Mouse (Mus musculus) stomach, embryonic 15.5 days (tissue): ENCODE measurements around the gene Runx1. TPM values are rescaled to one million over a fixed set of nuclear protein-coding genes. Genes with fewer than 3 reads are reported as not detected.
A peak's percentile ranks its signal among the peaks of the same experiment; 100 is the strongest.

ENCODE experiments used
- ATAC-seq: fragments of 200-750 bp; cut with Nextera tagmentation; 2 replicates; pipeline ENCODE4 v1.8.0; 2017; ENCODE audit warnings: low read depth, moderate number of reproducible peaks, moderate TSS enrichment; ENCODE audit not compliant: insufficient read depth, low FRiP score
- H3K27ac ChIP-seq: fragments of 300-500 bp; sonication (generic); 2 replicates; pipeline ENCODE4 v1.5.1; 2015; ENCODE audit warnings: mild to moderate bottlenecking, inconsistent platforms
- H3K27me3 ChIP-seq: fragments of 300-500 bp; sonication (generic); replicated peaks from 2 replicates; pipeline ENCODE4 v1.6.1; 2015; ENCODE audit warnings: inconsistent platforms
- H3K36me3 ChIP-seq: fragments of 300-500 bp; sonication (generic); 2 replicates; pipeline ENCODE4 v1.6.1; 2015; ENCODE audit warnings: inconsistent platforms
- H3K4me1 ChIP-seq: fragments of 300-500 bp; sonication (generic); 2 replicates; pipeline ENCODE4 v1.6.1; 2015; ENCODE audit warnings: inconsistent platforms
- H3K4me2 ChIP-seq: fragments of 300-500 bp; sonication (generic); 2 replicates; pipeline ENCODE4 v1.6.1; 2015; ENCODE audit warnings: mild to moderate bottlenecking, inconsistent platforms
- H3K4me3 ChIP-seq: fragments of 300-500 bp; sonication (generic); replicated peaks from 2 replicates; pipeline ENCODE4 v1.5.1; 2015; ENCODE audit warnings: inconsistent platforms
- H3K9ac ChIP-seq: fragments of 300-500 bp; sonication (generic); 2 replicates; pipeline ENCODE4 v1.6.1; 2015; ENCODE audit warnings: inconsistent platforms
- H3K9me3 ChIP-seq: fragments of 300-500 bp; sonication (generic); 2 replicates; pipeline ENCODE4 v1.6.1; 2016; ENCODE audit warnings: inconsistent platforms
- WGBS: fragments of 180-500 bp; shearing (Covaris S2); methylation state at CpG from one replicate; pipeline ENCODE4 v1.1.7; 2015; 5-methylcytosine and 5-hydroxymethylcytosine counted together
- polyA plus RNA-seq: library from polyadenylated mRNA; unstranded; fragments of >200 nt; fragmentation: Nextera tagmentation; extraction: Ambion mirVana; gene quantifications from 2 replicates; pipeline ENCODE4 v1.2.1, GENCODE M21; 2015

The Runx1 gene
- polyA plus RNA-seq, 1 experiment from 2014 or later, result 7.1 TPM

- H3K4me1 ChIP-seq, result peaks cover 8% of the 10 kb centered on the region
- no peak overlapping the region for H3K4me3 ChIP-seq
- H3K36me3 ChIP-seq, result no peaks in the 10 kb centered on the region
- WGBS, result 22% methylated on average over 11 of the region's 11 CpGs
- no peaks in the 10 kb centered on the region for H3K9me3 ChIP-seq
- 0 out of 2 replicates have a peak, but pooled peaks have one; percentile 28 for ATAC-seq
- H3K27ac ChIP-seq, result peak overlapping the region; percentile 51; the same call in 1 of the 2 replicates
- H3K4me2 ChIP-seq, result 0 out of 2 replicates have a peak overlapping the region, but pooled peaks have one; percentile 16
- no peak overlapping the region for H3K9ac ChIP-seq
- H3K27me3 ChIP-seq, result no peaks in the 10 kb centered on the region
These were observed 193.7 kb downstream of the Runx1 start for GRCm38 (mm10) chr16:92632115-92632763.

GRCm38 (mm10) chr16:92631637-92632036 is 194.3 kb downstream of the Runx1 start:
- H3K9me3 ChIP-seq, result no peaks in the 10 kb centered on the region
- no peaks in the 10 kb centered on the region for H3K27me3 ChIP-seq
- H3K9ac ChIP-seq, result no peak overlapping the region
- H3K4me1 ChIP-seq, result peaks cover 8% of the 10 kb centered on the region
- no peak overlapping the region for H3K4me2 ChIP-seq
- no peak overlapping the region for H3K27ac ChIP-seq
- H3K4me3 ChIP-seq, result no peak overlapping the region
- no peaks in the 10 kb centered on the region for H3K36me3 ChIP-seq
- no peak for ATAC-seq
- WGBS, result 30% methylated on average over 6 of the region's 6 CpGs

DNA sequence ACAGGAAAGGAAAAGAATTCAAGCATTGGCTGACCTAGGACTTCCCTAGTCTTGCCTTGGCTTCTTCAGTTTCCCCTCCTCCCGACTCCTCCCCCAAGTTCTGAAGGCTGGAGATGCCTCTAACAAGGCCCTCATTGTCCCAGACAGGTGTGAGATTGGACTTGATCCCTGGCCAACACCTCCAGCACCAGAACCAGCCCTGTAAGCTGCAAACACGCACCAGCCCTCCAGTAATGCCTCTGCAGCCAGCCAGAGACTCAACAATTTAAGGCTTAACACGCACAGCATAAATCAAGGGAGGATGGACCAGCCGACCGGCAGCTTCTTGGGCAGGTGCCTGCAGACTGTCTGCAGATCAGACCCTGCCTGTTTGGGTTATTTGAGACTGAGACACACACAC is 195.0 kb downstream of the Runx1 start:
- Histone ChIP-seq H3K4me3 (no peak overlapping the region), H3K9ac (no peak overlapping the region), H3K4me2 (no peak overlapping the region), H3K27ac (no peak overlapping the region), H3K9me3 (no peaks in the 10 kb centered on the region), H3K4me1 (peaks cover 8% of the 10 kb centered on the region), H3K36me3 (no peaks in the 10 kb centered on the region), H3K27me3 (no peaks in the 10 kb centered on the region)
- no peak for ATAC-seq
- WGBS, result 34% methylated on average over 5 of the region's 5 CpGs

DNA sequence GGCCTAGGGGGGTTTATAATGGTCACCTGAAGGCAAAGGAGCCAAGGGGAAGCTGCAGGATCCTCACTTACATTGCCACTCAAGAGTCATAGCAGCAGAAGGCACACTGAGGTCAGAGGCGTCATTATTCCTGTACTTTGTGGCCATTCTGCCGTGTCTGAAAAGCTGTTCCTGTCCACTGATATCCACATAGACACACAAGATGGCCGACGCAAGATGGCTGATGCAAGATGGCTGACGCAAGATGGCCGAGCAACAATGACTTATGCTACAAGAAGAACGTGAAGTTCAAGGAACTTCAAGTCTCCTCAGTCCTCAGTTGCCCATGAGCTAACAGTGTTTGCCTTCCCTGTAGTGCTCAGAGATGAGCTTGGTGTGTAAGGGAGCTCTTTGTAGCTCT is 196.1 kb downstream of the Runx1 start:
- Histone ChIP-seq H3K36me3 (no peaks in the 10 kb centered on the region), H3K9ac (no peak overlapping the region), H3K27ac (no peak overlapping the region), H3K4me1 (peaks cover 8% of the 10 kb centered on the region), H3K4me3 (no peak overlapping the region), H3K4me2 (no peak overlapping the region), H3K9me3 (no peaks in the 10 kb centered on the region), H3K27me3 (no peaks in the 10 kb centered on the region)
- WGBS, result 96% methylated on average over 7 of the region's 7 CpGs
- ATAC-seq, result no peak

GRCm38 (mm10) chr16:92627262-92627661 is 198.7 kb downstream of the Runx1 start:
- ATAC-seq, result no peak
- no peak overlapping the region for H3K4me3 ChIP-seq

GRCm38 (mm10) chr16:92623953-92624352 is 202.0 kb downstream of the Runx1 start:
- Histone ChIP-seq H3K4me1 (0 out of 2 replicates have a peak, but pooled peaks cover 2% of the 10 kb centered on the region), H3K9ac (no peak overlapping the region), H3K27me3 (no peaks in the 10 kb centered on the region), H3K27ac (no peak overlapping the region), H3K36me3 (no peaks in the 10 kb centered on the region), H3K4me3 (no peak overlapping the region), H3K4me2 (no peak overlapping the region), H3K9me3 (no peaks in the 10 kb centered on the region)
- no peak for ATAC-seq
- 79% methylated on average over 11 of the region's 11 CpGs for WGBS

More at GRCm38 (mm10) chr16:92627262-92627661, 198.7 kb downstream of the Runx1 start:
- Histone ChIP-seq H3K4me1 (peaks cover 6% of the 10 kb centered on the region), H3K4me2 (no peak overlapping the region), H3K36me3 (no peaks in the 10 kb centered on the region), H3K9ac (no peak overlapping the region), H3K9me3 (no peaks in the 10 kb centered on the region), H3K27ac (no peak overlapping the region), H3K27me3 (no peaks in the 10 kb centered on the region)
- WGBS, result 47% methylated on average over 6 of the region's 6 CpGs

GRCm38 (mm10) chr16:92621859-92622258 is 204.1 kb downstream of the Runx1 start:
- Histone ChIP-seq H3K4me1 (no peaks in the 10 kb centered on the region), H3K36me3 (no peaks in the 10 kb centered on the region)
- WGBS, result 66% methylated on average over 8 of the region's 8 CpGs

DNA sequence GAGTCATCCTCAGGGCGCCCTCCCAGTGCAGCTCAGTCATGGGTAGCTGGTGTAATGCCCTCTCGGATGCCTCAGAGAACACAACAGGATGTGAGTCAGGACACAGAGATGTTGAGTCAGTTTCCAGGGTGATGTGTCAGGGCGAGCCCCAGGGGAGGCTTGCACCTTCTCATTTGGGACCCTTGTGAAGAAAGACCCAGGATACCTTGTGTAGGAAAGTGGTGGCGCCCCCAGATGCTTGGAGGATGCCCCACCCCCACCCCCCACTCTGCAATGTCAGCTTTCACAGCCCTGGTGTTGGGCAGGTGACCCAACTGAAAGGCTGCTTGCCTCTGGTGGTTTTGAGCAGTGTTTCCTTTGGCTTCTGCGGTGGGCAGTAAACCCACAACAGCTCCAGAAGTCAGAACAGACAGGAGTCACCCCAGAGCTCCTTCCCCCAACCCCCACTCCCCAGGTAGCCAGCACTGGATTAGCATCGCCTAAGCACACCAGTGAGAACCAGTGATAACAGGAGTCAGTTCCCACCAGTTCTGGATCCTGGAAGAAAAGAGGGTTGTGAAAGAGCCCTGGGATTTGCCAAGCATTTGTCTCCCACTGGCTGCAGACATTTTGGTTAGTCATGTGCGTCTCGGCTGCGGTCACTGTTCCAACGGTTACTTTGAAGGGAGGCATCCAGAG is 205.0 kb downstream of the Runx1 start:
- Histone ChIP-seq H3K27ac (no peak overlapping the region), H3K9ac (no peak overlapping the region), H3K27me3 (no peaks in the 10 kb centered on the region), H3K9me3 (no peaks in the 10 kb centered on the region), H3K36me3 (no peaks in the 10 kb centered on the region), H3K4me3 (no peak overlapping the region), H3K4me2 (no peak overlapping the region), H3K4me1 (no peaks in the 10 kb centered on the region)
- no peak for ATAC-seq
- WGBS, result 67% methylated on average over 10 of the region's 10 CpGs

More at GRCm38 (mm10) chr16:92621859-92622258, 204.1 kb downstream of the Runx1 start:
- H3K9ac ChIP-seq, result no peak overlapping the region
- no peaks in the 10 kb centered on the region for H3K27me3 ChIP-seq
- ATAC-seq, result no peak
- no peaks in the 10 kb centered on the region for H3K9me3 ChIP-seq
- no peak overlapping the region for H3K4me2 ChIP-seq
- H3K4me3 ChIP-seq, result no peak overlapping the region
- no peak overlapping the region for H3K27ac ChIP-seq

GRCm38 (mm10) chr16:92616839-92617238 is 209.1 kb downstream of the Runx1 start:
- no peak for ATAC-seq
- H3K9me3 ChIP-seq, result no peaks in the 10 kb centered on the region
- no peaks in the 10 kb centered on the region for H3K4me1 ChIP-seq
- H3K4me2 ChIP-seq, result no peak overlapping the region
- no peak overlapping the region for H3K27ac ChIP-seq
- 90% methylated on average over 2 of the region's 2 CpGs for WGBS
- no peaks in the 10 kb centered on the region for H3K36me3 ChIP-seq
- no peak overlapping the region for H3K4me3 ChIP-seq
- H3K27me3 ChIP-seq, result no peaks in the 10 kb centered on the region
- H3K9ac ChIP-seq, result no peak overlapping the region

DNA sequence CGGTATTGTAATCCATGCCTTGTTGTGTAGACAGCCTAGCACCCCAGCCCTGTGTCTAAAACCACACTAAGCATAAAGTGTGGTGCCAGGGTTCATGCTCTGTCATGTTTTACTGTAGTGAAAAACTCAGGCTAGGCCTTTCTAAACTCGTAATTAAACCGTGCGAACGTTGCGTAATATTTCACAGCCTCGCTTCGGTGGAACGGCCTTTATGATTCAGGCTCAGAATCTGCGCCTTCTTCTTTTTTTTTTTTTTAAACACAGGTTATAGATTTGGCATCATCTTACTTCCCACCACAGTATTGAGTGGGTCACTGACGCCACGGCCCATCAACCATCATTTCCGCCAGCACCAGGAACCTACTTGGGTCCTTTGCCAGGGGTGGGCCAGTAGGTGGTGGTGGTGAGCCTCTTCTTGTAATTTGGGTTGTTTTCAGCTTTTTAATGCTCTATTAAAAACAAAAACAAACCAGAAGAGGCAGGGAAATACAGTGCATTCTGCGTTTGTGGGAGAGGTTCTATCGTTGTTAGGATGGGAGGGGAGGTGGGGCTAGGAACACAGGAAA is 210.6 kb downstream of the Runx1 start:
- H3K9ac ChIP-seq, result no peak overlapping the region
- no peaks in the 10 kb centered on the region for H3K27me3 ChIP-seq
- H3K27ac ChIP-seq, result no peak overlapping the region
- H3K9me3 ChIP-seq, result no peaks in the 10 kb centered on the region
- no peak overlapping the region for H3K4me3 ChIP-seq
- ATAC-seq, result no peak
- no peaks in the 10 kb centered on the region; the same call in 1 of the 2 replicates for H3K4me1 ChIP-seq
- no peaks in the 10 kb centered on the region for H3K36me3 ChIP-seq
- 89% methylated on average over 15 of the region's 15 CpGs for WGBS
- H3K4me2 ChIP-seq, result no peak overlapping the region

GRCm38 (mm10) chr16:92612546-92612945 is 213.4 kb downstream of the Runx1 start:
- Histone ChIP-seq H3K36me3 (no peaks in the 10 kb centered on the region), H3K4me1 (peaks cover 9% of the 10 kb centered on the region; the same call in 1 of the 2 replicates), H3K27ac (no peak overlapping the region), H3K27me3 (no peaks in the 10 kb centered on the region), H3K4me2 (no peak overlapping the region), H3K4me3 (no peak overlapping the region), H3K9ac (no peak overlapping the region), H3K9me3 (no peaks in the 10 kb centered on the region)
- WGBS, result 44% methylated on average over 8 of the region's 8 CpGs
- ATAC-seq, result no peak

- H3K9ac ChIP-seq, result no peak overlapping the region
- 85% methylated on average over 12 of the region's 12 CpGs for WGBS
- H3K4me2 ChIP-seq, result no peak overlapping the region
- H3K4me1 ChIP-seq, result peaks cover 9% of the 10 kb centered on the region; the same call in 1 of the 2 replicates
- no peak overlapping the region for H3K27ac ChIP-seq
- H3K36me3 ChIP-seq, result no peaks in the 10 kb centered on the region
- no peaks in the 10 kb centered on the region; the same call in 1 of the 2 replicates for H3K27me3 ChIP-seq
- no peak overlapping the region for H3K4me3 ChIP-seq
- no peaks in the 10 kb centered on the region for H3K9me3 ChIP-seq
- ATAC-seq, result no peak
These were observed 214.3 kb downstream of the Runx1 start for GRCm38 (mm10) chr16:92611641-92612149.
